ENCODE assay signal across 33 mouse cellular contexts in the genomic region with DNA sequence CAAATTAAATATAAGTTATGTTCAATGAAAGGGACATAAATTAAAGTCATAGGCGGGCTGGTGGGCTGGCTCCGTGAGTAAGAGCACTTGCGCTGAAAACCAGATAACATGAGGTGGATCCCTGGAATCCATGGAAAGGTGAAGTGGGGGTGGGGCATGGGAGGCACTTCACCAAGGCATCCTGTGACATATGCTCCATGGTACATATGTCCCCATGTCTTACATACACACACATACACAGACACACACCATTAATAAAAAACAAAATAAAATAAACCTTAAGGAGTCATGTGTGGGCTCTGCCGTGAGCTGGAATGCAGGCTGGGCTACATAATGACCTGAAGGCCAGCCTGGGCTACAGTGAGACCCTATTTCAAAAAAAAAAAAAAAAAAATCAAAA. TPM values are rescaled to one million over a fixed set of nuclear protein-coding genes. Genes with fewer than 3 reads are reported as not detected.
"Had no signal": no experiment of that assay in that cellular context is flagged by ENCODE, and none has a peak within 500 bp of the region (broad histone marks: within the 10 kb centered on the region; RNA-seq: fewer than 3 reads in every experiment).

No protein-coding gene starts in this region.

- H3K9me3 ChIP-seq: embryonic facial prominence, embryonic 10.5 days; embryonic facial prominence, embryonic 12.5 days; embryonic facial prominence, embryonic 13.5 days; embryonic facial prominence, embryonic 15.5 days; forebrain, embryonic 10.5 days; forebrain, embryonic 12.5 days; forebrain, embryonic 13.5 days; forebrain, embryonic 15.5 days had no signal

- H3K4me3 ChIP-seq: embryonic facial prominence, embryonic 10.5 days; embryonic facial prominence, embryonic 12.5 days; embryonic facial prominence, embryonic 13.5 days; embryonic facial prominence, embryonic 15.5 days; erythroblast, embryonic 14.5 days; forebrain, embryonic 10.5 days; forebrain, embryonic 12.5 days; forebrain, embryonic 13.5 days; forebrain, embryonic 15.5 days; gastrocnemius, adult 2 months; heart, adult 2 months had no signal

- H3K4me1 ChIP-seq: embryonic facial prominence, embryonic 10.5 days; embryonic facial prominence, embryonic 12.5 days; embryonic facial prominence, embryonic 13.5 days; embryonic facial prominence, embryonic 15.5 days; forebrain, embryonic 10.5 days; forebrain, embryonic 12.5 days; forebrain, embryonic 13.5 days; forebrain, embryonic 15.5 days had no signal

- H3K36me3 ChIP-seq: embryonic facial prominence, embryonic 10.5 days; embryonic facial prominence, embryonic 12.5 days; embryonic facial prominence, embryonic 13.5 days; embryonic facial prominence, embryonic 15.5 days; forebrain, embryonic 10.5 days; forebrain, embryonic 12.5 days; forebrain, embryonic 15.5 days had no signal

- H3K27ac ChIP-seq: embryonic facial prominence, embryonic 10.5 days; embryonic facial prominence, embryonic 12.5 days; embryonic facial prominence, embryonic 13.5 days; embryonic facial prominence, embryonic 15.5 days; forebrain, embryonic 10.5 days; forebrain, embryonic 12.5 days; forebrain, embryonic 13.5 days; forebrain, embryonic 15.5 days; gastrocnemius, adult 2 months; heart, adult 2 months had no signal

- DNase-seq: cerebellum, adult 2 months; cerebellum, adult 8-10 months; cerebellum, adult 9-10 months; cerebellum, adult 9-11 months; cerebellum, postnatal 10 days; cerebellum, postnatal 14 days; cerebellum, postnatal 25 days; cerebellum, postnatal 36 days; embryo, embryonic 11 days; forebrain, postnatal 0 days; gastrocnemius, adult 2 months; gastrocnemius, postnatal 10 days; gastrocnemius, postnatal 14 days; gastrocnemius, postnatal 25 days; gastrocnemius, postnatal 36 days; heart, adult 18-20 months; heart, adult 2 months had no signal

- H3K9ac ChIP-seq: embryonic facial prominence, embryonic 12.5 days; embryonic facial prominence, embryonic 13.5 days; embryonic facial prominence, embryonic 15.5 days; forebrain, embryonic 12.5 days; forebrain, embryonic 13.5 days; forebrain, embryonic 15.5 days; forebrain, postnatal 0 days had no signal

- H3K27me3 ChIP-seq: embryonic facial prominence, embryonic 12.5 days; embryonic facial prominence, embryonic 13.5 days; embryonic facial prominence, embryonic 15.5 days; forebrain, embryonic 12.5 days; forebrain, embryonic 13.5 days; forebrain, embryonic 15.5 days had no signal

- H3K4me2 ChIP-seq: embryonic facial prominence, embryonic 12.5 days; embryonic facial prominence, embryonic 13.5 days; embryonic facial prominence, embryonic 15.5 days; forebrain, embryonic 12.5 days; forebrain, embryonic 13.5 days; forebrain, embryonic 15.5 days had no signal

- ATAC-seq: forebrain, embryonic 13.5 days; forebrain, embryonic 14.5 days; forebrain, embryonic 15.5 days; forebrain, embryonic 16.5 days; forebrain, postnatal 0 days had no signal

RNA-seq across cellular contexts. Expression of a gene that starts 31.2 kb away (rescaled TPM):
- polyA plus RNA-seq: cerebellum, adult 2 months; cortical plate, adult 2 months; embryonic facial prominence, embryonic 10.5 days; embryonic facial prominence, embryonic 13.5 days; embryonic facial prominence, embryonic 14.5 days; embryonic facial prominence, embryonic 15.5 days; erythroblast, embryonic 14.5 days; forebrain, embryonic 10.5 days; forebrain, embryonic 11.5 days; forebrain, embryonic 12.5 days; forebrain, embryonic 13.5 days; forebrain, embryonic 15.5 days; forebrain, embryonic 16.5 days; forebrain, postnatal 0 days; frontal cortex, adult 2 months; gonadal fat pad, adult 2 months; heart, adult 2 months had no signal

RNA-seq across cellular contexts. Expression of a gene that starts 44.1 kb away (rescaled TPM):
- polyA plus RNA-seq: erythroblast, embryonic 14.5 days had no signal
